Mouse (Mus musculus): ENCODE data around the gene Dnaaf5. TPM values are rescaled to one million over a fixed set of nuclear protein-coding genes. Genes with fewer than 3 reads are reported as not detected.
A peak's percentile ranks its signal among the peaks of the same experiment; 100 is the strongest.

Gene Dnaaf5
- total RNA-seq, 2 experiments from 2014 or later, result 14.5 to 21.9 TPM

- no peak for DNase-seq (ENCODE audit: low spot score)
- intact Hi-C loops (cut with DNase I), result no loop called here
These were observed 11.0 kb upstream of the Dnaaf5 start for GRCm38 (mm10) chr5:139138926-139139472.

GRCm38 (mm10) chr5:139140589-139140988, 9.4 kb upstream of the Dnaaf5 start:
- no peak for DNase-seq (ENCODE audit: low spot score)
- intact Hi-C loops (cut with DNase I), result no loop called here

GRCm38 (mm10) chr5:139141326-139141725, 8.7 kb upstream of the Dnaaf5 start:
- no peak for DNase-seq (ENCODE audit: low spot score)
- intact Hi-C loops (cut with DNase I), result loop anchor here (1.0 kb wide), 1 partner anchor 56 kb away; no protein-coding TSS in a partner anchor

GRCm38 (mm10) chr5:139143890-139144289, 6.1 kb upstream of the Dnaaf5 start:
- intact Hi-C loops (cut with DNase I), result no loop called here
- DNase-seq (ENCODE audit: low spot score), result no peak

DNA sequence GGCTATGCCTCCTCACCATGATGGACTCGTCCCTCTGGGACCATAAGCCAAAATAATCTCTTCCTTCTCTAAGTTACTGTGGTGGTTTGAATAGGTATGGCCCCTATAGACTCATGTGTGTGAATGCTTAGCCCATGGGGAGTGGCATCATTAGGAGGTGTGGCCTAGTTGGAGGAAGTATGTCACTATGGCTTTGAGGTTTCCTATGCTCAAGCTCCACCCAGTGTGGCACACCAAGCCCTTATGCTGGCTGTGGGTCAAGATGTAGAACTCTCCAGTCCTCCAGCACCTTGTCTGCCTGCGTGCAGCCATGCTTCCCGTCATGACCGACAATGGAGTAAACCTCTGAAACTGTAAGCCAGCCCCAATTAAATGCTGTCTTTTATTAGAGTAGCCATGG, 4.3 kb upstream of the Dnaaf5 start:
- no peak for DNase-seq (ENCODE audit: low spot score)
- intact Hi-C loops (cut with DNase I), result no loop called here

- DNase-seq (ENCODE audit: low spot score), result no peak
These were observed 3.4 kb upstream of the Dnaaf5 start for GRCm38 (mm10) chr5:139146476-139147075.

GRCm38 (mm10) chr5:139147178-139148078, 2.6 kb upstream of the Dnaaf5 start:
- DNase-seq (ENCODE audit: low spot score), result no peak
- intact Hi-C loops (cut with DNase I), result no loop called here

More at GRCm38 (mm10) chr5:139146476-139147075, 3.4 kb upstream of the Dnaaf5 start:
- intact Hi-C loops (cut with DNase I), result no loop called here

- intact Hi-C loops (cut with DNase I), result no loop called here
- no peak for DNase-seq (ENCODE audit: low spot score)
These were observed 884 bp upstream of the Dnaaf5 start for GRCm38 (mm10) chr5:139149006-139149672.

DNA sequence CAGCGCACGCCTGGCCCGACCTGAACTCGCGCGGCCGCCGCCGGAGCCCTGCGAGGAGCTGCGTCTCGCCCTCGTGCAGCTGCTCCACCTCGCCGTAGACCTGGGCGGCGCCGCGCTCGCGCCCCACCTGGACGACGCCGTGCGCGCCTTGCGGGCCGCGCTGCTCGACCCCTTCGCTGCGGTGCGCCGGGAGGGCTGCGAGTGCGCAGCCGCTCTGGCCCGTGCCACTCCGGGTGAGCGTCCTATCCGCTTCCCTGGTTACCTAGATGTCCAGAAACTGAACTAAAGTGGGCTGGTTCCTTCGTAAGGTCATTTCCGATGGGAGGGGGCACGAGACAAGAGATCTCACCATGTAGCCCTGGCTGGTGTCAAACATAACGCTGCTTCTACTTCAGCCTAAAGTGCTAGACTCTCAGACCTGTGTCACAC, 594 bp downstream of the Dnaaf5 start:
- DNase-seq (ENCODE audit: low spot score), result no peak
- intact Hi-C loops (cut with DNase I), result loop anchor here (2.0 kb wide), 1 partner anchor 28 kb away; no protein-coding TSS in a partner anchor

- no peak for DNase-seq (ENCODE audit: low spot score)
- intact Hi-C loops (cut with DNase I), result no loop called here
These were observed 10.9 kb downstream of the Dnaaf5 start for GRCm38 (mm10) chr5:139160899-139161298.

- no peak for DNase-seq (ENCODE audit: low spot score)
- intact Hi-C loops (cut with DNase I), result no loop called here
These were observed 11.6 kb downstream of the Dnaaf5 start for GRCm38 (mm10) chr5:139161632-139162031.

DNA sequence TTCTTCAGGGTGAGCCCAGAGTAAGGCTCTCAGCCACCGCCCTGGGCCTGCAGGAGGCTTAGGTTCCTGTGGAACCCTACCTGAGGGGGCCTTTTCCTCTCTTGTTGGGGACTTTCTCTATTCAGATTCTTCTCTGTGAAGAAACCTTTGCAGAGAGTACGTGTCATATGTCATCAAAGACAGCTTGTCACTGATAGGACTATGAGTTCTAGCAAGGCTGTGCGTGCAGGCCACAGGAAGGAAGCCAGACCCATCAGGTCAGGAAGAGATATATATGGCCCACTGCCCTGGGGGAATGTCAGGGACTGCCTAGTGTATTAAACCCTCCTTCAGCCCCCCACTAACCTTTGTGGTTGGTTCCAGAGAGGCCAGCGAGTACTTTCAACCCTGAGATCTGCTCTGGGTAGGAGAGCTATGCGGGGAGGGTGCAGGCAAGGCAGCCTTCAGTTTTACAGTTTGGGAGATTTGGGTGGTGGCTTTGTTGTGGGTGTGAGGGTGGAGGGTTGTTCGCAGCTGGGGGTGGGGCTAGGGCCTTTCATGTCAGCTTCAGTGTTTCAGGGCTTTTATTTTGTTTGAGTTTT, 16.8 kb downstream of the Dnaaf5 start:
- no peak for DNase-seq (ENCODE audit: low spot score)
- intact Hi-C loops (cut with DNase I), result no loop called here

DNA sequence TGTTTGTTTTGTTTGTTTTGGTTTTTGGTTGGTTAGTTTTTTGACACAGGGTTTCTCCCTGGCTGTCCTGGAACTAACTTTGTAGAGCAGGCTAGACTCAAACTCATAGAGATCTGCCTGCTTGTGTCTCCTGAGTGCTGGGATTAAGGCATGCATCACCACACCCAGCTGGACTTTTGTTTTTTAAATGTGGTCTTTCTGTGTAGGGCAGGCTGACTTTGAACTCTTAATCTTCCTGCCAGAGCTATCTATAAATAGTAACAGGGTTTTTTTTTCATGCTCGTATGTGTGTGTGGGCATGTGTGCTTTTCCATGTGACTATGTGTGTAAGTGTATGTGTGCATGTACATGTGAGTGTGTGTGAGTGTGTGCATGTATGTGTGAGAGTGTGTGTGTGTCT, 17.5 kb downstream of the Dnaaf5 start:
- DNase-seq (ENCODE audit: low spot score), result no peak
- intact Hi-C loops (cut with DNase I), result no loop called here

DNA sequence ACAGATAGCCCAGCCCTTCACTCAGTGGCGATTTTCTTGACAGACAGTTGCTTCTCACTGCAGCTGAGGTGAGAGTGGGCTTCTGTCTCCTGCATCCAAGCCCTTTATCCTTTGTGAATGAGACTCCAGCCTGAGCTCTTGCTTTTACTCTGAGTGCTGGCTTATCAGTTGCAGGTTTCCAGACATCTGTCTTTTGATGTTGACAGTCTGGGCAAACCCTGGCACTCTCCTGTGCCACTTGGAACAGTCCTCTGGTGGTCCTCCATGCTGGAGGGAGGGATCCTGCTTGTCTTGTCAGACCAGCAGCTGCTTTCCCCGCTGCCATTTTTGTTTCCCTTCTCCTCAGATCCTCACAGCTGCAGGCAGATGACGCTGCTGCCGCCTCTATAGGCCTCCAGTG, 21.9 kb downstream of the Dnaaf5 start:
- intact Hi-C loops (cut with DNase I), result no loop called here
- DNase-seq (ENCODE audit: low spot score), result no peak

DNA sequence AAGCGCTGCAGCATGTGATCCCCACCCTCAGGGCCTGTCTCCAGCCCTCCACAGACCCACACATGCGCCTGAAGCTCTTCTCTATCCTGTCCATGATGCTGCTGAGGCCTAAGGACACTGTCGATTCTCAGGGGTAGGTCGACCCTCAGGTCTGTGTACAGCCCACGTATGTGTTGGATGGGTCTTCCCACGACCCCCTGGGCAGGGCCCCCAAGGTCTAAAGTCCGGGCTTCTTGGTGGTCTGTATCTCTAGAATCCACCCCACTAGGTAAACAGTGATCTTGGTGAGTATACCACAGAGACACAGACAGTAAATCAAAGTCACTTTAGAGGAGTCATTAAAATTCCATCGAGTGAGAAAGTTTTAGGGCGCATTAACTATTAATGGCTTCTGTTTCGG, 24.1 kb downstream of the Dnaaf5 start:
- intact Hi-C loops (cut with DNase I), result no loop called here
- no peak for DNase-seq (ENCODE audit: low spot score)

GRCm38 (mm10) chr5:139174556-139175547, 24.8 kb downstream of the Dnaaf5 start:
- intact Hi-C loops (cut with DNase I), result loop anchor here (5.0 kb wide), 1 partner anchor 153 kb away; no protein-coding TSS in a partner anchor
- peak; percentile 9 for DNase-seq (ENCODE audit: low spot score)

- intact Hi-C loops (cut with DNase I), result loop anchor here (1.0 to 5.0 kb wide), 4 partner anchors 28 to 331 kb away; partner anchors contain the start of genes Dnaaf5 and Prkar1b
- peak; percentile 20 for DNase-seq (ENCODE audit: low spot score)
These were observed 29.0 kb downstream of the Dnaaf5 start for GRCm38 (mm10) chr5:139178895-139179631.

GRCm38 (mm10) chr5:139183131-139183530, 33.1 kb downstream of the Dnaaf5 start:
- intact Hi-C loops (cut with DNase I), result no loop called here
- no peak for DNase-seq (ENCODE audit: low spot score)

Measured in heart, postnatal 25 days (tissue).